Mouse (Mus musculus): ENCODE measurements around the gene Gramd4. TPM values are rescaled to one million over a fixed set of nuclear protein-coding genes. Genes with fewer than 3 reads are reported as not detected.

The Gramd4 gene
- polyA plus RNA-seq, 1 experiment, result 2.3 TPM

- Histone ChIP-seq H3K9me3 (ENCODE audit: control insufficient read depth, low read length) (no peaks in the 10 kb centered on the region; the same call in 1 of the 2 replicates), H3K36me3 (ENCODE audit: control insufficient read depth) (peaks cover 63% of the 10 kb centered on the region), H3K4me1 (ENCODE audit: control insufficient read depth) (peaks cover 98% of the 10 kb centered on the region), H3K27me3 (ENCODE audit: control insufficient read depth) (no peaks in the 10 kb centered on the region), H3K4me3 (replicated peaks) (peak overlapping the region; percentile 42)
- no peak for TF ChIP-seq TAL1 (IDR thresholded peaks at IDR 0.05; ENCODE audit: low read length)
- no peak for TF ChIP-seq GATA1 (IDR thresholded peaks at IDR 0.05; ENCODE audit: low read length)
Measured at GRCm38 (mm10) chr15:86064850-86065229, 7.3 kb downstream of the Gramd4 start.

- TF ChIP-seq GATA1 (IDR thresholded peaks at IDR 0.05; ENCODE audit: low read length), result no peak
- no peak for TF ChIP-seq TAL1 (IDR thresholded peaks at IDR 0.05; ENCODE audit: low read length)
- peaks cover 60% of the 10 kb centered on the region for H3K36me3 ChIP-seq (ENCODE audit: control insufficient read depth)
- H3K27me3 ChIP-seq (ENCODE audit: control insufficient read depth), result no peaks in the 10 kb centered on the region
- no peaks in the 10 kb centered on the region; the same call in 1 of the 2 replicates for H3K9me3 ChIP-seq (ENCODE audit: control insufficient read depth, low read length)
- peak overlapping the region; percentile 42 for H3K4me3 ChIP-seq (replicated peaks)
- H3K4me1 ChIP-seq (ENCODE audit: control insufficient read depth), result peaks cover 98% of the 10 kb centered on the region
Measured at GRCm38 (mm10) chr15:86065367-86065766, 7.9 kb downstream of the Gramd4 start.

- TF ChIP-seq TAL1 (IDR thresholded peaks at IDR 0.05; ENCODE audit: low read length) (no peak), GATA1 (IDR thresholded peaks at IDR 0.05; ENCODE audit: low read length) (no peak)
- H3K27me3 ChIP-seq (ENCODE audit: control insufficient read depth), result no peaks in the 10 kb centered on the region
- H3K4me3 ChIP-seq (replicated peaks), result no peak overlapping the region
- peaks cover 54% of the 10 kb centered on the region for H3K36me3 ChIP-seq (ENCODE audit: control insufficient read depth)
- H3K4me1 ChIP-seq (ENCODE audit: control insufficient read depth), result peaks cover 96% of the 10 kb centered on the region
- no peaks in the 10 kb centered on the region; the same call in 1 of the 2 replicates for H3K9me3 ChIP-seq (ENCODE audit: control insufficient read depth, low read length)
Measured at GRCm38 (mm10) chr15:86066836-86067580, 9.5 kb downstream of the Gramd4 start.

- TF ChIP-seq TAL1 (IDR thresholded peaks at IDR 0.05; ENCODE audit: low read length), result no peak
- TF ChIP-seq GATA1 (IDR thresholded peaks at IDR 0.05; ENCODE audit: low read length), result no peak
- H3K27me3 ChIP-seq (ENCODE audit: control insufficient read depth), result no peaks in the 10 kb centered on the region
- peaks cover 53% of the 10 kb centered on the region for H3K36me3 ChIP-seq (ENCODE audit: control insufficient read depth)
- no peaks in the 10 kb centered on the region; the same call in 1 of the 2 replicates for H3K9me3 ChIP-seq (ENCODE audit: control insufficient read depth, low read length)
- H3K4me1 ChIP-seq (ENCODE audit: control insufficient read depth), result peaks cover 92% of the 10 kb centered on the region
- H3K4me3 ChIP-seq (replicated peaks), result no peak overlapping the region
Measured at GRCm38 (mm10) chr15:86067581-86067910, 10.1 kb downstream of the Gramd4 start.

- H3K36me3 ChIP-seq (ENCODE audit: control insufficient read depth), result peaks cover 49% of the 10 kb centered on the region
- no peaks in the 10 kb centered on the region; the same call in 1 of the 2 replicates for H3K9me3 ChIP-seq (ENCODE audit: control insufficient read depth, low read length)
- H3K4me3 ChIP-seq (replicated peaks), result no peak overlapping the region
- no peak for TF ChIP-seq GATA1 (IDR thresholded peaks at IDR 0.05; ENCODE audit: low read length)
- TF ChIP-seq TAL1 (IDR thresholded peaks at IDR 0.05; ENCODE audit: low read length), result no peak
- H3K4me1 ChIP-seq (ENCODE audit: control insufficient read depth), result peaks cover 88% of the 10 kb centered on the region
- H3K27me3 ChIP-seq (ENCODE audit: control insufficient read depth), result no peaks in the 10 kb centered on the region
Measured at GRCm38 (mm10) chr15:86067941-86068495, 10.5 kb downstream of the Gramd4 start.

- TF ChIP-seq GATA1 (IDR thresholded peaks at IDR 0.05; ENCODE audit: low read length) (no peak), TAL1 (IDR thresholded peaks at IDR 0.05; ENCODE audit: low read length) (no peak)
- Histone ChIP-seq H3K4me1 (ENCODE audit: control insufficient read depth) (peaks cover 83% of the 10 kb centered on the region), H3K4me3 (replicated peaks) (no peak overlapping the region)
Measured at GRCm38 (mm10) chr15:86069011-86069791, 11.7 kb downstream of the Gramd4 start.

GRCm38 (mm10) chr15:86070368-86070767 is 12.9 kb downstream of the Gramd4 start:
- Histone ChIP-seq H3K27me3 (ENCODE audit: control insufficient read depth) (no peaks in the 10 kb centered on the region), H3K4me3 (replicated peaks) (no peak overlapping the region), H3K4me1 (ENCODE audit: control insufficient read depth) (peaks cover 72% of the 10 kb centered on the region), H3K36me3 (ENCODE audit: control insufficient read depth) (peaks cover 58% of the 10 kb centered on the region), H3K9me3 (ENCODE audit: control insufficient read depth, low read length) (no peaks in the 10 kb centered on the region; the same call in 1 of the 2 replicates)
- TF ChIP-seq GATA1 (IDR thresholded peaks at IDR 0.05; ENCODE audit: low read length) (no peak), TAL1 (IDR thresholded peaks at IDR 0.05; ENCODE audit: low read length) (no peak)

More at GRCm38 (mm10) chr15:86069011-86069791, 11.7 kb downstream of the Gramd4 start:
- Histone ChIP-seq H3K9me3 (ENCODE audit: control insufficient read depth, low read length) (no peaks in the 10 kb centered on the region; the same call in 1 of the 2 replicates), H3K36me3 (ENCODE audit: control insufficient read depth) (peaks cover 57% of the 10 kb centered on the region), H3K27me3 (ENCODE audit: control insufficient read depth) (no peaks in the 10 kb centered on the region)

GRCm38 (mm10) chr15:86071166-86071565 is 13.7 kb downstream of the Gramd4 start:
- H3K4me3 ChIP-seq (replicated peaks), result no peak overlapping the region
- TF ChIP-seq TAL1 (IDR thresholded peaks at IDR 0.05; ENCODE audit: low read length) (no peak), GATA1 (IDR thresholded peaks at IDR 0.05; ENCODE audit: low read length) (no peak)
- H3K4me1 ChIP-seq (ENCODE audit: control insufficient read depth), result peaks cover 70% of the 10 kb centered on the region
- H3K36me3 ChIP-seq (ENCODE audit: control insufficient read depth), result peaks cover 59% of the 10 kb centered on the region
- H3K9me3 ChIP-seq (ENCODE audit: control insufficient read depth, low read length), result no peaks in the 10 kb centered on the region
- no peaks in the 10 kb centered on the region for H3K27me3 ChIP-seq (ENCODE audit: control insufficient read depth)
